Mouse (Mus musculus): Measurements from ENCODE around the gene Grk6.

GRCm38 (mm10) chr13:55403266-55403665 lies 41.6 kb upstream of the Grk6 start:
- TF ChIP-seq CTCF (IDR thresholded peaks at IDR 0.05; ENCODE audit: low read depth, low read length) (no peak), GATA1 (IDR thresholded peaks at IDR 0.05; ENCODE audit: borderline replicate concordance, low read length) (no peak), TAL1 (conservative IDR thresholded peaks at IDR 0.05; ENCODE audit: low read depth, low read length) (no peak)
